Mouse (Mus musculus) brain, embryonic 14.5 days (tissue): ENCODE measurements around the gene Ccl21a.
"Not testable (repeated sequence)": the region's sequence is repeated elsewhere in the genome, so short reads cannot be mapped to it uniquely, and the experiment has no call there.

Source experiments
- CTCF ChIP-seq: fragments of 200-500 bp; IDR thresholded peaks from 2 replicates; pipeline ENCODE4 v1.5.1; 2012; ENCODE audit warnings: inconsistent platforms, mild to moderate bottlenecking, moderate library complexity, borderline replicate concordance; ENCODE audit not compliant: insufficient read depth, insufficient read length; ENCODE audit errors: extremely low read depth
- POLR2A ChIP-seq: fragments of 200-500 bp; IDR thresholded peaks from 2 replicates; pipeline ENCODE4 v1.6.1; 2012; ENCODE audit warnings: mild to moderate bottlenecking, inconsistent platforms, borderline replicate concordance; ENCODE audit not compliant: poor library complexity, insufficient read depth, insufficient read length, severe bottlenecking; ENCODE audit errors: extremely low read depth

DNA sequence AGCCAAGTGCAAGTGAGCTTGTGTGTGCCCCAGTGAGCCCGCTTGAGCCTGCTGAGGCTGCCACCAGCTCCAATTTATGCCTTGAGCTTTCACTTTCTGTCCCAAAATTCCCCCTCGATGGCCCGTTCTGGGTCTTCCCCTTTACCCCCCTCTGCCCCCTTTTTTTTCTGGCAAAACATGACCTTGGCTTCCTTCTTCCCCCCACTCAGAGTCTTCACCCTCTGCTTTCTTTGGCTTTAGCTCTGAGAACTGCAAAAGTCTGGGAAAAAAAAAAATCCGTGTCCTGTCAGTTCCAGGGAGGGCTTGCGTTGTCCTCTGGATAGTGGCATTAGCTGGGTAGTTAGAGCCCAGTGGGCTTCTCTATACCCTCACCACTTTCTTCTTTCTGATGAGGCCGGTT, 17.3 kb downstream of the Ccl21a start, which contains the start of gene Ccl19:
- not testable (repeated sequence) for TF ChIP-seq CTCF, POLR2A
